Mouse (Mus musculus) neural tube, embryonic 15.5 days (tissue): ENCODE measurements around the gene App. TPM values are rescaled to one million over a fixed set of nuclear protein-coding genes. Genes with fewer than 3 reads are reported as not detected.

Source experiments
- ATAC-seq: fragments of 200-750 bp; cut with Nextera tagmentation; 2 replicates; pipeline ENCODE4 v1.8.0; 2017; ENCODE audit warnings: mild to moderate bottlenecking, moderate TSS enrichment, moderate library complexity; ENCODE audit not compliant: low FRiP score
- H3K27ac ChIP-seq: fragments of 300-500 bp; sonication (generic); replicated peaks from 2 replicates; pipeline ENCODE4 v1.5.1; 2015; ENCODE audit warnings: mild to moderate bottlenecking, inconsistent platforms
- H3K27me3 ChIP-seq: fragments of 300-500 bp; sonication (generic); replicated peaks from 2 replicates; pipeline ENCODE4 v1.6.1; 2015; ENCODE audit warnings: inconsistent platforms
- H3K36me3 ChIP-seq: fragments of 300-500 bp; sonication (generic); 2 replicates; pipeline ENCODE4 v1.6.1; 2015; ENCODE audit warnings: inconsistent platforms
- H3K4me1 ChIP-seq: fragments of 300-500 bp; sonication (generic); 2 replicates; pipeline ENCODE4 v1.6.1; 2015; ENCODE audit warnings: inconsistent platforms
- H3K4me2 ChIP-seq: fragments of 300-500 bp; sonication (generic); 2 replicates; pipeline ENCODE4 v1.6.1; 2015; ENCODE audit warnings: inconsistent platforms, mild to moderate bottlenecking, moderate library complexity
- H3K4me3 ChIP-seq: fragments of 300-500 bp; sonication (generic); replicated peaks from 2 replicates; pipeline ENCODE4 v1.5.1; 2015; ENCODE audit warnings: mild to moderate bottlenecking, inconsistent platforms
- H3K9ac ChIP-seq: fragments of 300-500 bp; sonication (generic); replicated peaks from 2 replicates; pipeline ENCODE4 v1.6.1; 2015; ENCODE audit warnings: mild to moderate bottlenecking, inconsistent platforms
- H3K9me3 ChIP-seq: fragments of 300-500 bp; sonication (generic); replicated peaks from 2 replicates; pipeline ENCODE4 v1.6.1; 2016; ENCODE audit warnings: inconsistent platforms
- WGBS: fragments of 180-500 bp; shearing (Covaris S2); methylation state at CpG from one replicate; pipeline ENCODE4 v1.1.7; 2015; ENCODE audit warnings: mixed read lengths; 5-methylcytosine and 5-hydroxymethylcytosine counted together
- polyA plus RNA-seq: library from polyadenylated mRNA; unstranded; fragments of >200 nt; fragmentation: Nextera tagmentation; extraction: Ambion mirVana; gene quantifications from 2 replicates; pipeline ENCODE4 v1.2.1, GENCODE M21; 2015

The App gene
- polyA plus RNA-seq, 1 experiment from 2014 or later: 487 TPM

DNA sequence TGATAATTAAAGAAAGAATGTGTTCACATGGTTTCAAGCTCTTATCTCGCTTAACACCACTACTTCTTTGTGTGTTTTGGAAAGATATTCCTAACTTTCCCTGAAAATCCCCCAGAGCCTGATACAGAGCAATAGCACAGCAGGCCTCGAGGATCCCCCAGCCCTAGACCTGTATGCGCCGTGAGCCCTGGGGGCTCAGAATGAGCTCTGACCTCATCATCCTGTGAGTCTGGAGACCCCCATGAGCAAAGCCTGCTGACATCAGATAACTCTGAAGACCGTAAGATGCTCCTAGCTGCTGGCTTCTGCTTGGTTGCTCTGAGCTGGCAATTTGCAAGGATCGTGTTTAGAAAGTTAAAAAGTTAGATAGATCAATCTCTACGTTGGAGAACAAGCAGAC, 155.7 kb downstream of the App start:
- peaks cover 4% of the 10 kb centered on the region; the same call in 1 of the 2 replicates for H3K4me1 ChIP-seq
- ATAC-seq: no peak
- no peaks in the 10 kb centered on the region for H3K27me3 ChIP-seq
- no peak overlapping the region for H3K27ac ChIP-seq
- H3K9ac ChIP-seq: no peak overlapping the region
- WGBS: 77% methylated on average over 7 of the region's 7 CpGs
- peaks cover 24% of the 10 kb centered on the region for H3K36me3 ChIP-seq
- no peak overlapping the region for H3K4me3 ChIP-seq
- H3K9me3 ChIP-seq: no peaks in the 10 kb centered on the region
- no peak overlapping the region for H3K4me2 ChIP-seq

DNA sequence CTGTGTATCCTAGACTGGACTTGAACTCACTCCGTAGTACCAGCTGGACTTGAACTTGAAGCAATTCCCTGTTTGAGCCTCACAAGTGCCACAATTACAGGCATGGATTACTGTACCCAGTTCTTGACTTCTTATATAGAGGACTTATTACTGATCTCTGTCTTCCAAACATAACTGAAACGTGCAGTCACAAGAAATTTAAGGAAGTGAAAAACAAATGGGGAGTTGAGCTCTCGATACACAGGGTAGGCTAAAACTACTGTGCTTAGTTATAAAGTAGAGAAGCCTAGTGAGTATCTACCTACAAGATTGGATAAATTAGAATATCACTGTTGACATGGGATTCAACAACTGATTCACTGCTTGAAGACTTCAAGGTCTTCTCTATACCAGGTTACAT, 160.9 kb downstream of the App start:
- Histone ChIP-seq H3K9me3 (no peaks in the 10 kb centered on the region), H3K4me1 (no peaks in the 10 kb centered on the region), H3K36me3 (peaks cover 56% of the 10 kb centered on the region), H3K27me3 (no peaks in the 10 kb centered on the region), H3K9ac (no peak overlapping the region), H3K4me3 (no peak overlapping the region), H3K27ac (no peak overlapping the region), H3K4me2 (no peak overlapping the region)
- ATAC-seq: no peak
- WGBS: 97% methylated on average over 3 of the region's 3 CpGs

DNA sequence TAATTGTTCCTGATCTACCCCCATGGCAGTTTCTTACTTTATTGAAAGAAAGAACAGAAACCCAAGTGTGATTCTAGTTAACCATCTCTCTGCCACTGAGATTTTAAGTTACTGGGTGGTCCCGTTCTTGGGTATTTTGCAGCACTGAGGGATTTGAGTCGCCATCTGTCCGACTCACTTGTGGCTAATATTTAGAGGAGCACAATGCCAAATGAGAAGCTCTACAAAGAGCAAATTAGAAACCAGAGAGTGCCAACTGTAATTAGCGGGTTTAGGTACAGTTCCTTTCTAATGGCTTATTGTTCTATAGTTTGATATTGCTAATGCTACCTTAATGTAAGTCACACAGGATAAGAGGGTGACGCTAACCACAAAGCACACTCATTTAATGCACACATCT, 161.4 kb downstream of the App start:
- H3K4me1 ChIP-seq: no peaks in the 10 kb centered on the region
- H3K27me3 ChIP-seq: no peaks in the 10 kb centered on the region
- 88% methylated on average over 5 of the region's 5 CpGs for WGBS
- no peak overlapping the region for H3K9ac ChIP-seq
- H3K4me3 ChIP-seq: no peak overlapping the region
- H3K4me2 ChIP-seq: no peak overlapping the region
- H3K36me3 ChIP-seq: peaks cover 56% of the 10 kb centered on the region
- H3K27ac ChIP-seq: no peak overlapping the region
- ATAC-seq: no peak
- no peaks in the 10 kb centered on the region for H3K9me3 ChIP-seq

DNA sequence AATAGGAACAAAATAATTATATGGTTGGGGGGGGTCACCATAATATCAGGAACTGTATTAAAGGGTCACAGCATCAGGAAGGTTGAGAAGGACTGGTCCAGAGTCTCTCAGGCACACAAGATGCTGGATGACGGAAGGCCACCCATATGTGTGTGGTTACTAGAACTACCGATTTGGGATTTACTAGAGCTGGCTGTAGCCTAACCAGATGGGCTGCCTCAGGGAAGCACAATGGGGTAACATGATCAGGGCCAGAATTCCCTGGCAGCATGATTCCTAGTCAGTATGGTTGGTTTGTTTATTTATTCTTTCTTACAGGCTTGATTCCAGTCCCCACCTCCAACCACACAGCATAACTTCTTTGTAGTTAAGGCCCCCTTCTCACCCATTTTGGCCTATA, 162.9 kb downstream of the App start:
- Histone ChIP-seq H3K9ac (no peak overlapping the region), H3K27me3 (no peaks in the 10 kb centered on the region), H3K27ac (no peak overlapping the region), H3K4me2 (no peak overlapping the region), H3K4me1 (no peaks in the 10 kb centered on the region), H3K36me3 (peaks cover 56% of the 10 kb centered on the region), H3K9me3 (no peaks in the 10 kb centered on the region), H3K4me3 (no peak overlapping the region)
- ATAC-seq: no peak
- WGBS: 91% methylated on average over 2 of the region's 2 CpGs

DNA sequence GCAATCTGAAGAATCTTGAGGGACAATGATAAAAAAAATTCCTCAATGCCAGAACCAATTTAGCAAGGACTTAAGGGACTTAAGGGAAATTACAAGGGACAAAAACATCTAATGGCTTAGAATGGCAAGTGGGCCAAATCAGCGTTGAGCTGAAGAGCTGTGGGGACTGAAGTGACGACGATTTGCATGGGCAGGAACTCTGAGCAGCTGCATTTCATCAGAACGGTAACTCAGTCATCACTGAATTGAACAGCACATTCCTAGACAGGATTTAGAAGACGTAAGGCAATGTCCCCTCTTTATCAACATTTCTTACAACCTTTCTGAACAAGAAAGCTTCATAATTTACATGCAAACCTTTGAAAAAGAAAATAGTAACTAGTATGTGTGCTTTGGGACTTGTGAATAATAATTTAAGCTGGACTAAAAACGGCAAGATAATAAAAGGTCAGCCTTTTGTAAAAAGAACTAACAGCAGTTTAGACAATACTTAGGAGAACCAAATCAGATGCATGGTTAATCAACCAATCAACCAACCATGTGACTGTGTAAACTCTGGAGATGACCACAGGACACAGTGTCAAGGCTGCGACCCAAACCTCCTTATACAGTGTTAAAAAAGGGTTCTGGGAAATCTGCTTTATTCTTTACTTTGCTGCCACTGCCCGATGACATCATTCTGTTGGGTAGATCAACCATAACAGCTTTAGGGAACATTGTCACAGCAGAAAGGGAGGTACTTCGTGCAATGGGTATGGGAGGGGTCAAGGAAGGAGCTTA, 164.5 kb downstream of the App start:
- Histone ChIP-seq H3K4me1 (no peaks in the 10 kb centered on the region), H3K4me3 (no peak overlapping the region), H3K27ac (no peak overlapping the region), H3K9ac (no peak overlapping the region), H3K36me3 (peaks cover 48% of the 10 kb centered on the region), H3K4me2 (no peak overlapping the region), H3K27me3 (no peaks in the 10 kb centered on the region), H3K9me3 (no peaks in the 10 kb centered on the region)
- WGBS: 76% methylated on average over 9 of the region's 9 CpGs
- ATAC-seq: no peak

DNA sequence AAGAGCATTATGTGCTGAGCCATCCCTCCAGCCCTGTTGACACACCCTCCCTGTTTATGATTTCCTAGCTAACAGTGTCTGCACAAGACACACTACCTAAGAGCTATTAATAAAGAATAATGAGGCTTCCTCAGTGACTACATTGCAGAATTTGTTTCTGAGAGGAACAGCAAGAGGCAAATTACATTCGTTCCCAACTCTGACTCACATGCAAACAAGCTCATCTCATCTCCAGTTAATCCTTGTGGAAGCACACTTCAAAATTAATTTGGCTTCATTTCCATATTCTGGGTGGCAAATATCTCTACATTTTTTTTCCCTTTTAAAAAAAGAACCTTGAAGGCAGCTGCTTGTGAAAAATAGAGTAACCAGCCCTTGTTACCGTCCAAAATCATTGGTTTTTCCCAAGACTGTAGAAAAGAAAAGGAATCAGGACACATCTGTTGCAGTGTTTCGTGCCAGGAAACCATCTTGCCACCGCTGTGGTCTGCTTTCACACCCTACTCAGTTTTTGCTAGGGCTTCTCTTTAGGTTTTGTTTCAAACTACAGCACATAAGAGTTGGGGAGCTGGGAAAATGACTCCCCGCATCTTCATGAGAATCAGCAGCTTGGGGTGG, 171.5 kb downstream of the App start:
- Histone ChIP-seq H3K27ac (no peak overlapping the region), H3K9me3 (no peaks in the 10 kb centered on the region), H3K4me3 (no peak overlapping the region), H3K36me3 (peaks cover 39% of the 10 kb centered on the region), H3K4me2 (no peak overlapping the region), H3K9ac (no peak overlapping the region), H3K4me1 (no peaks in the 10 kb centered on the region), H3K27me3 (no peaks in the 10 kb centered on the region)
- 85% methylated on average over 5 of the region's 5 CpGs for WGBS
- no peak for ATAC-seq

DNA sequence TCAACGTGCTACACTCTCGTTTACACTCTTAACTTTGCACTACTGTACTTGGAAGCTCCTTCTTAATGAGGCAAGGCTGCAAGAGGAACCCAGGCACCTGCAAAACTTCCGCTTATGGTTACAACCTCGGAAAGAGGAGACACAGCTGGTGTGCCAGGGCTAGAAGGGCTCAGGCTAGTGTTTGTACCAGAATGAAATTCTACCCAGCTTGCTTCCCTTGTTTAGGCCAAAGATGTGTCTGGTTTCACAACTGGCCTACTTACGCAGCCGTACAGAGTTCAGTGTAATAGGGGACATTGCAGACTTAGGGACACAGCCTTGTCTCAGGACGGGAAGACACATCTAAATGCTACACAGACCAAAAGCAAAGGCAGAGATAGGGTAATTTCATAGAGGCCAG, 173.3 kb downstream of the App start:
- Histone ChIP-seq H3K9ac (no peak overlapping the region), H3K4me1 (no peaks in the 10 kb centered on the region), H3K27me3 (no peaks in the 10 kb centered on the region), H3K9me3 (no peaks in the 10 kb centered on the region), H3K4me3 (no peak overlapping the region), H3K36me3 (peaks cover 40% of the 10 kb centered on the region), H3K4me2 (no peak overlapping the region), H3K27ac (no peak overlapping the region)
- WGBS: 92% methylated on average over 7 of the region's 7 CpGs
- no peak for ATAC-seq

DNA sequence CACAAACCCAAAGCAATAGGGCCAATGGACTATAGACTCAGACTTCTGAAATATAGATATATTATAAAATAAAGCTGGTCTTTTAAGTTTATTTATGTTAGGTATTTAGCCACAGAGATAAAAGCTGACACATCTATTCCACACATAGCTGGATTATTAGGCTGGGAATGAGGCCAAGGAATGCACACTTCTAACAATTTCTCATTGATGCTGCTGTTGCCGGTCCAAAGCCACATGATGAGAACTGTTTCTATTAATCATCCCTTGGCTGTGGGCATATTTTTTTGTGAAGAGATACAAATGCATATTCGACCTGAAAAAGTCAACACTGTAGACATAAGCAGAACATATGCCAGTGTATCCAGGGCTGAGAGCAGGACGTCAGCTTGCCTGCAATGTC, 176.0 kb downstream of the App start:
- Histone ChIP-seq H3K36me3 (peaks cover 44% of the 10 kb centered on the region), H3K9ac (no peak overlapping the region), H3K9me3 (no peaks in the 10 kb centered on the region), H3K4me3 (no peak overlapping the region), H3K4me2 (no peak overlapping the region), H3K27me3 (no peaks in the 10 kb centered on the region), H3K4me1 (no peaks in the 10 kb centered on the region), H3K27ac (no peak overlapping the region)
- no peak for ATAC-seq
- 67% methylated on average over 3 of the region's 3 CpGs for whole genome bisulfite sequencing

DNA sequence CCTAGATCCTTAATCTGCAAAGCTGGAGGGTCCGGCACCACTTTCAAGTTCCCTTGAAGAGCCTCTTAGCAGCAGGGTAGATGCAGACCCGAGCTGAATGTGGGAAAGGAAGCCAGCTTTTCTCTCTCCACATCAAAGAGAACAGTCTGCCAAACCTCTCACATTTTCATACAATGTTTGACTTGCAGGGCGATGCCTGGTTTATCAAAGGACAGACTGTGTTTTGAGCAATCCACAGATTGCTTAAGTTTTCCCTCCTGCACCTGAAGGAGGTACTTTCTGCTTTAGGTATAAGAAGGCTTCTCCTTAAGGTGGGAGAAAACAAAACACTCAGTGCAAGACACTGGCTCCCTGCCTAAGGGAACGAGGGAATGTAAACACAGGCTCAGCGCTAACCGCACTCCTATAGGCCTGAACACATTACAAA, 178.1 kb downstream of the App start:
- H3K27me3 ChIP-seq: no peaks in the 10 kb centered on the region
- no peaks in the 10 kb centered on the region for H3K4me1 ChIP-seq
- 72% methylated on average over 6 of the region's 6 CpGs for WGBS
- H3K9me3 ChIP-seq: no peaks in the 10 kb centered on the region
- H3K4me3 ChIP-seq: no peak overlapping the region
- H3K4me2 ChIP-seq: no peak overlapping the region
- no peak overlapping the region for H3K27ac ChIP-seq
- no peak for ATAC-seq
- H3K36me3 ChIP-seq: peaks cover 33% of the 10 kb centered on the region
- H3K9ac ChIP-seq: no peak overlapping the region

DNA sequence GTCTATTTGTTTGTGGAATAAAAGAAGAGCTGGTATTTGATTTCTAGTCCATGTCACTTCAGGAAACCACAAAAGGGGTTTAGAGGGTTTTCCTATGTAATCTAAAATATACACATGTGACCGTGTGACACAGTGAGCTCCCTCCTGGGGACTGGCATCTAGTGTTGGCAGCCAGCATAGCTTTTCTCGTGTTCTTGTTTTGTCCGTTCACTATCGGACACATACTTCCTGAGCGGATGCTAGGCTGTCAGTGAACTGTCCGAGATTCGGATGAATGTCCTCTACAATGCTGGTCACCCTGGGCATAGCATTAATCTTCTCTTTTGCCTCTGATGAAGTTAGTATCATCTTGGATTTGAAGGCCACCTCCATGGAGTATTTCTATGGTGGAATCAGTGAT, 180.7 kb downstream of the App start:
- no peak for ATAC-seq
- Histone ChIP-seq H3K4me1 (0 out of 2 replicates have a peak, but pooled peaks cover 7% of the 10 kb centered on the region), H3K4me2 (no peak overlapping the region), H3K27ac (no peak overlapping the region), H3K36me3 (peaks cover 23% of the 10 kb centered on the region), H3K9me3 (no peaks in the 10 kb centered on the region), H3K27me3 (no peaks in the 10 kb centered on the region), H3K4me3 (no peak overlapping the region), H3K9ac (no peak overlapping the region)
- 91% methylated on average over 7 of the region's 7 CpGs for WGBS

DNA sequence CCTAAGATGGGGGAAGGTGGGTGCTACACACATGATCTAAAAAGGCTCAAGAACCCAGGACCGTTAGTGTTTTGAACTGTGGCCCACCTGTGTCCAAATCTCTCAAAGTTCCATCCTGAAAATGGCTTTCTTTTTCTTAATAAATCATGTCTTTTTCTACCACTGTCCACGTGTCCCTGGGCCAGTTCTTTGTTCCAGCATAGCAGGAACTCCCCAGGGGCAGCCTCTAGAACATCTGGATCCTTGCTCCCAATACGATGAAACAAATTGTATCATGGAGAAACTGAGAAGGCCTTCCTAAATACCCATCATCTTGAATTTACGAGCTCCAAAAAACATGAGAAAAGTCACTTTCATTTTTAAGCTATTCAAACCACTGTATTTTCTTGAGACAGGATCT, 182.6 kb downstream of the App start:
- H3K27ac ChIP-seq: no peak overlapping the region

DNA sequence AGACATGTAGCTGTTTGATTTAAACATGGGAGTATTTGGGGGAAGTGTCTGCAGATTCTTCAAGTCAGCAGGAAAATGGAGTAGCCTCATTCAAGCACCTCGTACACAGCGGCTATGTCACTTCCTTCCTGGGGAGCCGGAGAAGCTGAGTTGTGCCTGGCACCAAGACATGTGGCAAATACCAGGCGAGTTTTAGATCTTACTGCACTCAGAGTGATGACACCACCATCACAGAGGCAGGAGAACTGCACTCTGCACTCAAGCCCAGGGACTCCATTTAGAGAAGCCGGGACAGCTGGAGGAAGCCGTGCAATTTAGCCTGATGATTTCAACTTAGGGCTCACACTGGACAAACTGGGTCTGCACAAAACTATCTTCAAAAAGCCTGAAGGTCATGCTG, 183.6 kb downstream of the App start:
- Histone ChIP-seq H3K9me3 (no peaks in the 10 kb centered on the region), H3K27me3 (no peaks in the 10 kb centered on the region), H3K36me3 (peaks cover 20% of the 10 kb centered on the region), H3K4me2 (no peak overlapping the region), H3K9ac (no peak overlapping the region), H3K27ac (peak overlapping the region; percentile 6), H3K4me1 (0 out of 2 replicates have a peak, but pooled peaks cover 10% of the 10 kb centered on the region), H3K4me3 (no peak overlapping the region)
- no peak for ATAC-seq
- WGBS: 76% methylated on average over 6 of the region's 6 CpGs

More for the DNA sequence above, 182.6 kb downstream of the App start:
- no peaks in the 10 kb centered on the region for H3K9me3 ChIP-seq
- H3K4me1 ChIP-seq: 0 out of 2 replicates have a peak, but pooled peaks cover 10% of the 10 kb centered on the region
- no peaks in the 10 kb centered on the region for H3K27me3 ChIP-seq
- WGBS: 68% methylated on average over 4 of the region's 4 CpGs
- H3K4me2 ChIP-seq: no peak overlapping the region
- H3K4me3 ChIP-seq: no peak overlapping the region
- H3K9ac ChIP-seq: no peak overlapping the region
- no peak for ATAC-seq
- peaks cover 24% of the 10 kb centered on the region for H3K36me3 ChIP-seq
